25 mouse cellular contexts compared by ENCODE assay signal in the genomic region with DNA sequence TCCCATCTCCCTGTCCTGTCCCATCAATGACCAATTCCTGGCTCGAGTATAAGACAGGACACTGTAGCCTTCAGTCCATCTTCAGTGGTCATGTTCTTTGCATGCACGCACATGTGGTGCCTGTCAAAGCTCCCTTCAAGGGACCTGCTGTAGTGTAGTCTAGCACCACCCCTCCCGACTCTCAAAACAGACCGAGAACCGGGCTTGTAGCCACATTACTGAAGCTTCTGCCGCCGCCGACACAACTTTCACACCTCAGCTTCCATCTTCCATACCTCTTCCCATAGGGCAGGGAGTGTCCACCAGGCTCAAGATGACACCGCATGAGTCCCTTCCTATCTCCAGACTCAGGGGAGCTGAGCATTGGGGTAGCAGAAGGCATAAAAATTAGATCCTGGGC. TPM values are rescaled to one million over a fixed set of nuclear protein-coding genes. Genes with fewer than 3 reads are reported as not detected.
"Had no signal": no experiment of that assay in that cellular context is flagged by ENCODE, and none has a peak within 500 bp of the region (broad histone marks: within the 10 kb centered on the region; RNA-seq: fewer than 3 reads in every experiment).

No protein-coding gene starts in this region.

- H3K4me1 ChIP-seq: stomach, embryonic 15.5 days had no signal

- H3K27ac ChIP-seq: liver, embryonic 15.5 days; lung, embryonic 15.5 days; macrophage; midbrain, embryonic 13.5 days; neural tube, embryonic 12.5 days; stomach, embryonic 15.5 days; stomach, postnatal 0 days had no signal

- DNase-seq: liver, postnatal 0 days; lung, adult 2 months; lung, postnatal 14 days; lung, postnatal 36 days; retina, postnatal 1 day; right cerebral cortex, adult 18-20 months; right cerebral cortex, postnatal 4 days; spleen, adult 18-20 months; thymus, adult 2 months; thymus, postnatal 25 days; thymus, postnatal 4 days had no signal

- H3K4me3 ChIP-seq: liver, embryonic 15.5 days; lung, embryonic 15.5 days; megakaryocyte, embryonic 14.5 days; midbrain, embryonic 13.5 days; midbrain, embryonic 15.5 days; neural tube, embryonic 12.5 days; stomach, embryonic 15.5 days had no signal

RNA-seq across cellular contexts. Expression of a gene that starts 25.2 kb away (rescaled TPM):
- total RNA-seq: midbrain, postnatal 0 days; monocyte, adult 5-6 weeks had no signal
- polyA plus RNA-seq: liver, postnatal 0 days; lung, adult 2 months; small intestine, adult 2 months; thymus, adult 2 months; urinary bladder, adult 2 months had no signal

RNA-seq across cellular contexts. Expression of a gene that starts 27.7 kb away (rescaled TPM):
- total RNA-seq: monocyte, adult 5-6 weeks; neutrophil, adult 5-6 weeks had no signal
- polyA plus RNA-seq: macrophage had no signal
